Mouse (Mus musculus) heart, adult 9 months (tissue): ENCODE measurements at regions not wholly inside any gene's neighbourhood (a gene's known extent, or its start where the extent isn't known, plus 50 kb on each side); places are given as distances from the start of the nearest gene placed in this dataset.
"Not testable (repeated sequence)": the region's sequence is repeated elsewhere in the genome, so short reads cannot be mapped to it uniquely, and the experiment has no call there.

Source experiments
- DNase-seq, 2 experiments: peaks; one replicate each; pipeline ENCODE4 v3.0.0; 2022; ENCODE audit warnings: low spot score in 2 of 2

GRCm38 (mm10) chr1:157622156-157622555 lies 115.6 kb downstream of the Sec16b start:
- not testable (repeated sequence) for DNase-seq

DNA sequence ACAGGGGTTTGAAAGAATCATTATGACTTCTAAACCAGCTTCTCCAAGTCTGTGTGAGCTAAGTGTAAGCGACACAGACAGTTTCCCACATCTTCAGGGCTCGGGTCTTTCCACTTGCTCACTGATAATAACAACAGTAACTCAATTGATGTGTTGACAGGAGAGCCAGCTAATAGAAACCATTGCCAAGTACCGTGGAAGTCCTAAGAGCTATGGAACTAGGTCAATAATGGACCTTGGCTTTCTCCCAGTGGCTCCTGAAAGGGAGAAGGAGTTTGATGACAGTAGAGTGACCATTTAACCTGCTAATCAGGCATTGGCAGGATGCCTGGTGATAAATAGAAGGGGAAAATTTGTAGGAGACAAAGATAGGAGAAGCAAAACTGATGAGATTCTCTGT lies 126.1 kb downstream of the Sec16b start:
- no peak for DNase-seq

DNA sequence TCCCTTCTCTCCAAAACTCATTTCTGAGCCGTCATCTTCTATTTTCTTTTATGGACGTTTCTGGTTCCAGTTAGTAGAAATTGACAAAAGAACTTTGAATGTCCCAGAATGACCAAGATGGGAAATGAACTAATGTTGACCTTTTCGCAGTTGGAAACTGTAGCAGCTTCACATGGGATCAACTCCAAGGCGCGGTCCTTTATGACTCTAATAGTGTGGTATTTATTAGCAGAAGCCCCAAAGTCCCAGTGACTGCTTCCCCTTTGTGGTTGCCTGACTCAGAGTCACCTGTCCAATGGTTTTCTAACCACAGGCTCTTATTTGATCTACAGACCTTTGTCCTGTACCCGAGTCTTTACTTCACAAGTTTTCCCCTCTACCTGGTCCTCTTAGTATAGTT lies 126.9 kb downstream of the Sec16b start:
- no peak for DNase-seq

DNA sequence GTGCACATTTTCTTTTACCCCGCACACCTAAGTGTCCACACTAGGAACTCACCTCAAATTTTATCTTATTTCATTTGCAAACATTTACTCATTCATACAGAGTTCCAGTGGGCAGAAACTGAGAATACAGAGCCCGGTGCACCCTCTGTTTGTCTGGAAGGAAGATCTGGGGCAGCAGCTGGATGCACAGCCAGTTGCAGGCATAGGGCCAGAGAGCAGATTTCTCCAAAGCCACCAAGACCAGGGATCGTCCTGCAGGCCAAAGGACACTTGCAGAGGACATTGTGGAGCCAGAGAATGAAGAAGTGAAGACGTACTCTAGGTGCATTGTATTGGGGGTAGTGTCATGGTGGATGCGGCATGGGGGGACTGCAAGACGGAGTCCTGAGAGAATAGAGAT lies 129.2 kb downstream of the Sec16b start:
- no peak for DNase-seq

DNA sequence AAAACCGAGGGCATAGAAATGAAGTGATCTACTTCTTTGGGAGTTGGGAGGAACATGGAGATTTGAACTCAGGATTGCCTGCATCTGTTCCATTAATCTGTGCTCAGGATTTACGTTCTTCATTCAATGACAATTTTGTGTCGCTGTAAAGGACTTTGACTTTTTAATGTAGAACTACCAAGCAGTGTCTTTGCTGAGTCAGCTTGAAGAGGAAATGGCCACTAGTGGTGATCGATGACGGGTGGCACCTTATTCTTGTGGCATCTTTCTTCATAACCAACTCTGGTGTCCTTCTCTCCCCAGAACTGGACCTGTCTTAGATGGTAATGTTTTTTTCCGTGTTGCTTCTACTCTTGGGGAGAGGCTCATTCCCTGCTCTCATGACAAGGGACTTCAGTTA lies 137.0 kb downstream of the Sec16b start:
- no peak for DNase-seq

DNA sequence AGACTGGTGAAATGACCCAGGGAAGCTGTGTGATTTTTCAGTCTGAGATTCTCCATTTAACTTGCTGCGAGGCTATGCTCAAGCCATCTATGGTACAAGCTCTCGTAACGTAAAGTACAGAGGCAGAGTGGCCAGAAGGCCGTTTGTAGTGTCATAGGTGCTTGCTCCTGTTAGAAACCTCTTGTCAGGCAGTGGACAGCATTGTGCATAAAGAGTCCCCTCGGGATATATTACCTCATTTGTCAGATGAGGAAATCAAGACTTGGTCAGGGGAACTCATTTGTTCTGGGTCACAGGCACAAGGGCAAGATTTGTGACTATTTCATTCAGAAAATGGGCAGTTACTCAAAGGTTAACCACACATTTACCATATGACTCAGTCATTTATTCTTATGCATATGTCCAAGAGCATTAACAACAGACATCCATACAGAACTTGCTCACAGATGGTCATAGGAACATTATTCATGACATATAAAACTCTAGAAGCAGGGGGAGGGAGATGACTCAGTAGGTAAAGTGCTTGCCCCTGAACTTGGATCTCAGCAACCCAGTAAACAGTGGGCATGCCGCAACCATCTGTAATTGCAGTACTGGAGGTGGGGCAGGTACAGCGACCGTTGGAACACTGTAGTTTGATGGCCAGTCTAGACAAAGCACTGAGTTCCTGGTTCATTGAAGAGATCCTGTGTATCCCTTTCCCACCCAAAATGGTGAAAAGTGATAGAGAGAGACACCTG lies 139.3 kb downstream of the Sec16b start:
- DNase-seq, result no peak

GRCm38 (mm10) chr1:157655446-157655845 lies 148.9 kb downstream of the Sec16b start:
- DNase-seq, result no peak

GRCm38 (mm10) chr1:157669626-157670025 lies 163.1 kb downstream of the Sec16b start:
- DNase-seq, result no peak

DNA sequence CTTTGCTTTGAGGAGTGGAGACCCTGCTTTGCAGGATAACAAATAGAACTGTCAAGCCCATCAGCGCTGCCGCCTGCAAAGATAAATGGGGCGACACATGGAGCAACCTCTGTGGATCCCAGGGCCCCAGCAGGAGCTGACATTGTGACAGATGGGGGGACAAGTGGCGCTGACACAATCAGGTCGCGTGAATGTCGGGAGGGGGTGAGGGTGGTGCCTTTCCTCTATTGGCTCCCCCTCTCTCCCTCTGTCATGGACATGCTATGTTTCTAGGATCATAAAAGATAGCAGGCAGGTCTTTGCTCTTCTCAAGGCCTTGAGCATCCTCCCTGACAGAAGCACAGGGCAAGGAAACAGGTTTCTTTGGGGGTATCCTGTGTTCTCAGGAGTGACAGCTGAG lies 177.8 kb downstream of the Sec16b start:
- DNase-seq, result no peak

- no peak for DNase-seq
Observed at GRCm38 (mm10) chr1:157695198-157695597, 188.7 kb downstream of the Sec16b start.

DNA sequence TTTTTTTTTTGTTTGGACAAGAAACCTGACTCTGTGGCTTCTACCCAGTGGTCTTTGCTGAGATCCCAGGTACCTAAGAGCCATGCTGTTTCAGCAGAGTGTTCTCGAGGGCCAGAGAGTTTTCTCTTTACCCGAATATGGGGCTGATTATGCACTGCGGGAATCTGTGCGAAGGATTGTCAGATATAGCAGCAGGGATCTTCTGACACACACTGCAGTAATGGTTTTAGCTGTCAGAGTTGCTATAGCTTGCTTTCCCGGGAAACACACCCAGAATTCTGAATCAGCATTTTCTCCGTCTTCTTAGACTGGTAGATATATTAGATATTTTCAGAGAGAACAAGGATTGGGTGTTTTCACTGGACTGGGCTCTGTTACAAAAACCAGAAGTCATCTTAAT lies 197.1 kb downstream of the Sec16b start:
- DNase-seq, result no peak

DNA sequence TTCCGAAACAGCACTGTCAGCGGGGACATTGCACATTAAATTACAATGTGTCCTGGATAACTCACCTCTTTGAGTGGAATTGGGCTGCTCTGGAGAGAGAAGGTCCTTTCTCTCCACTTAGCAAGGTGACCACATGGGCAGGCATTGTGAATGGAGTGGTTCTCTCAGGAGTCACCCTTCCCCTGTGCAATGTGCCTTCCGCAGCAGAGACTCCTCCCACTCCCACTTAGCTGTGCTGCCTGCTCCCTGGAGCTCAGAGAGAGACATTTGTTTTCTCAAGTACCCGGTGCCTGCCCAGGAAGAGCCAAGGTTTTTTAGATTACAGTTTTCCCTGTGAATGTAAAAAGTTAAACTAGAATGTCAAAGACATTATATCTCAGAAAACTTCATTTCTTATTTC lies 198.8 kb downstream of the Sec16b start:
- no peak for DNase-seq

GRCm38 (mm10) chr1:157707256-157707655 lies 200.7 kb downstream of the Sec16b start:
- DNase-seq, result no peak

DNA sequence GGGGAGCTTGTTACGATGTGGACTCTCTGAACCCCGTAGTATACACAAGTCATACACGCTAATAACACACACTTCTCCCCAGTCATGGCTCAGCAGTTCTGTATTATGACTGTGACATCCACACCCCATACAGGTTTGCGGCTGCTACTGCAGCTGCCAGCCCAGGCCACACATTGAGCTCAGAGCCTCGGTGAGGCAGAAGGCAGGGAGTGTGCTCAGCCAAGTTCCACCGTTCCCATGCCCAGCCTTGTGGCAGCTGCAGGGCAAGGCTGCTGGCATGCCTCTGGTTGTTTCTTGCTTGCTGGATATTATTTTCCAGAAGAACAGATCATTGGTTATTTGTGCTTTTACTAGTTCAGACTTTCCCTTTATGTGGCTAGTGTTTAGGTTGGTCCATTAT lies 202.6 kb downstream of the Sec16b start:
- no peak for DNase-seq

DNA sequence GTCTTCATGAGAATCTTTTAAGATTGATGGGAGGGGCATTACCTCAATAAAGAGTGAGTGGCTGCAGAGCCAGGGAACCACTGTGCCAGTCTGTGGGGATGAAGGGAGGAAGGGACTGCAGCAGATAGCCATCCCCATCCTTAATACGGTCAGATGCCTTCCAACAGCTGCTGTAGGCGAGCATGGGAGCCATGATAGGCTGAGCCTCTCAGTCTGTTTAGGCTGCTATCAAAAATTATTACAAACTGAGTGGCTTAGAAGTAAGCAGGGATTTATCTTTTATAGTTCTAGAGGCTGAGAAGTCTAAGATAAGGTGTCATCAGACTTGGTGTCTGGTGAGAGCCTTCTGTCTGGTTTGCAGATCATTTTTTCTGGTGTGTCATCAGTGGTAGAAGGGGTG lies 204.3 kb downstream of the Sec16b start:
- DNase-seq, result no peak

DNA sequence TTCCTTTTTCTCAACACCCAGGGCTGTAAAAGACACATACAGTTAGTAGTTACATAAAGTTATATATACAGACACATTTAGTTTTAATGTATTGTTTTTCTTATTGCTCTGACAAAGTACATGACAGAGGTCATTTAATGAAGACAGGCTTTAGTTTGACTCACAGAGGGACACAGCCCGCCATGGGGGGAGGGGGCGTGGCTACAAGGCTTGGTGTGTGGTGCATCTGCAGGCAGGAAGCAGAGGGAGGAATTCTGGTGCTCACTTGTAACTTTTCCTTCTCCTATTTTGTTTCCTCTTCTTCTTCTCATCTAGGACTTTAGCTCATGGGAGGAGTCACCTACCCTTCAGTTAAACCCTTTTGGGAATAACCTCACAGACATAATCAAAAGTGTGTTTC lies 206.0 kb downstream of the Sec16b start:
- no peak for DNase-seq

- no peak for DNase-seq
Observed at GRCm38 (mm10) chr1:157713851-157714250, 207.3 kb downstream of the Sec16b start.

GRCm38 (mm10) chr1:157715632-157716031 lies 209.1 kb downstream of the Sec16b start:
- no peak for DNase-seq

DNA sequence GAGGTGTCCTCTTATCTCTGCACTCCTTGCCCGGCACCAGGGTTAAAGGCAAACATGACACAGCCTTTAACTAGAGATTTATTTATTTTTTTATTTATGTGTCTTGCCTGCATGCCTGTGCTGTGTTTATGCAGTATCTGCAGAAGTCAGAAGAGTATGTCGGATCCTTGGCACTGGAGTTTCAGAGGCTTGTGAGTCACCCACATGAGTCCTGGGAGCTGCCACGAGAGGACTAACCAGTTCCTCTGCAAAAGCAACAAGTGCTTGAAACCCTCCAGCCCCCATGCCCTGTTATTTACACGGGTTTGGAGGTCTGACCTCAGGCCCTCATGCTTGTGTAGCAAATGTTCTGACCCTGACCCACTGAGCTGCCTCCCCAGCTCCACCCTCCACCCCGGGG lies 210.6 kb downstream of the Sec16b start:
- DNase-seq, result no peak

GRCm38 (mm10) chr1:157721946-157722345 lies 215.4 kb downstream of the Sec16b start:
- no peak for DNase-seq

- DNase-seq, result no peak
Observed at GRCm38 (mm10) chr1:157731124-157731523, 224.6 kb downstream of the Sec16b start.

DNA sequence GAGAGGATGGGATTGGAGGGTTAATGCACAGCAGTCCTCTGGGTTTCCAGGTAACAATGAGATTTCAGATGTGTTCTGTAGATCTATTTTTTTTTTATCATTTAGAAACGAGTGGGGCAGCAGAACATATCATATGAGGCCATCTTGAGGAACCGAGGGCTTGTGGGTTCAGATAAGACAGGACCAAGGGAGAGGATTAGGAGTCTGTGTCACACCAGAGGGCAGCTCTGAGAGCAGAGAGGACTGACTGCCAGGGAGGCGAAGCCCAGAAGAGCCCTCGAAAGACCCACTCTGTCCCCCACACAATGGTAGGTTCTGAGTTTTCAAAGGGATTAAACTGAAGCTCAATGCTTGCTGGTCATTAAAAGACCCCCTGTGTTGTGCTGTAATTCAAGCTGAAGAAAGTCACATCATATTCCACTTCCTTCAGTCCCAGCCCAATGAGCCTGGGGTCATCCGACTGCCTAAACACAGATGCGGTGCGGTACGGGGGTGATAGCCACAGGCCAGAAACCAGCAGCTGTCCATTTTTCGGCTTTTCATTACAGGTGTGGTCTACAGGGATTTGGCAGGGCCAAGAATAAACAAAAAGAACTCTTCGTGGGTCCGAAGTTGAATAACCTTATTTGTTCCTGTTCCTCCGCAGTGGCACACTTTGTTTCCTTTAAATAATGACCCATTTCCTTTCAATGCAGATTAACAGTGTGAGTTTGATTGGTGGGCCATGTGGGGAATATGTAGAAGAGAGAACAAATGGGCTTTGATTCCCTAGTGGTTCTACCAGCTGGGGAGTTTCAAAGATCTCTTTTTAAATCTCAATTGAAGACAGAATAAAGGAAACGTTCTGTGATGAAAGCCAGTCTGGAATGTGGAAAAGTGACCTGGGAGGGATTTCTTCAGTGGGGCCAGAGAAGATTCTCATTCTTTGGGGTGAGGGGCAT lies 234.5 kb downstream of the Sec16b start:
- no peak for DNase-seq

DNA sequence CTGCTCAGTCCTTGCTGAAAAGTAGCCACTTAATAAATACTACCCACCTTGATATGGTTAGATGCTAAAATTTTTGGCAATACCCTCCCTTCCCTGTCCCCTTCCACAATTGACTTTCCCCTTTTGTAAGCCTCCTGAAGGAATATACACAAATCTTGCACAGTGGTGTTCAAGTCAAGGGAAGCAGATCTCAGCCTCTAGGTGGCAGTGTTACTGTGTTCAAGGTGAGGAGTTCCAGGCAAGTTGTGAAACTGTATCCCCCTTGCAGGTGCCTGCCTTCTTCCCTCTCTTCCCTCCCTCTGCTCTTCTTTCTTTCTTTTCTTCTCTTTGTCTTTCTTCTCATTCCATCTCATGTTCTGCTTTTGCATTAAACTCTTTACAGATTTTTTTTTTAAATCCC lies 239.1 kb downstream of the Sec16b start:
- no peak for DNase-seq
